Mouse (Mus musculus) G1E (cell line): ENCODE measurements around the gene Rcan1. TPM values are rescaled to one million over a fixed set of nuclear protein-coding genes. Genes with fewer than 3 reads are reported as not detected.
"Not testable (repeated sequence)": the region's sequence is repeated elsewhere in the genome, so short reads cannot be mapped to it uniquely, and the experiment has no call there.

Source experiments
- ATAC-seq: 2 replicates; pipeline ENCODE4 v1.8.0; 2016; ENCODE audit warnings: mild to moderate bottlenecking; ENCODE audit not compliant: insufficient number of reproducible peaks, poor library complexity, low FRiP score, severe bottlenecking; ENCODE audit errors: extremely low read depth
- DNase-seq: peaks from one replicate; pipeline ENCODE4 v3.0.0; 2012; ENCODE audit warnings: low spot score
- H3K27me3 ChIP-seq: 2 replicates; pipeline ENCODE4 v1.6.1; 2012; ENCODE audit warnings: mild to moderate bottlenecking, low read length, inconsistent platforms; ENCODE audit not compliant: insufficient read depth
- H3K36me3 ChIP-seq: replicated peaks from 2 replicates; pipeline ENCODE3; 2012; ENCODE audit warnings: mild to moderate bottlenecking, inconsistent platforms
- H3K4me1 ChIP-seq: 2 replicates; pipeline ENCODE4 v1.6.1; 2012; ENCODE audit warnings: low read depth, low read length, inconsistent platforms, mixed read lengths; ENCODE audit not compliant: insufficient read depth
- H3K4me3 ChIP-seq: 2 replicates; pipeline ENCODE4 v1.5.1; 2012; ENCODE audit warnings: low read depth, mild to moderate bottlenecking, inconsistent platforms, low read length, moderate library complexity, mixed read lengths
- H3K9me3 ChIP-seq: replicated peaks from 2 replicates; pipeline ENCODE4 v1.6.1; 2012; ENCODE audit warnings: inconsistent platforms
- CTCF ChIP-seq: IDR thresholded peaks from 2 replicates; pipeline ENCODE4 v1.5.1; 2012; ENCODE audit warnings: low read depth, low read length, inconsistent platforms, mixed read lengths
- GATA1 ChIP-seq: IDR thresholded peaks from 2 replicates; pipeline ENCODE4 v1.6.1; 2012; ENCODE audit warnings: borderline replicate concordance, low read length, inconsistent platforms, mixed read lengths
- GATA2 ChIP-seq: IDR thresholded peaks from 2 replicates; pipeline ENCODE4 v1.6.1; 2012; ENCODE audit warnings: low read depth, low read length, inconsistent platforms, borderline replicate concordance
- POLR2AphosphoS5 ChIP-seq: IDR thresholded peaks from 2 replicates; pipeline ENCODE4 v1.6.1; 2012; ENCODE audit warnings: low read depth, low read length, inconsistent platforms; ENCODE audit not compliant: insufficient replicate concordance
- TAL1 ChIP-seq: conservative IDR thresholded peaks from 2 replicates; pipeline ENCODE4 v1.6.1; 2012; ENCODE audit warnings: low read depth, low read length, inconsistent platforms, mixed read lengths
- polyA plus RNA-seq: library from polyadenylated mRNA; stranded (reverse); fragments of >175 nt; gene quantifications from 2 replicates; pipeline ENCODE4 v1.2.3, GENCODE M21; 2012
- total RNA-seq, 2 experiments: library from RNA; stranded (forward) in 1 of 2; stranded (reverse) in 1 of 2; fragments of 200-1000 nt in 1 of 2; fragments of >200 nt in 1 of 2; fragmentation: Nextera tagmentation in 1 of 2; gene quantifications; 2 replicates each; pipeline ENCODE4 v1.2.3; 2014 to 2017

Gene Rcan1
- total and polyA plus RNA-seq, 3 experiments, result 12.3 to 16.1 (median 14.2) TPM

DNA sequence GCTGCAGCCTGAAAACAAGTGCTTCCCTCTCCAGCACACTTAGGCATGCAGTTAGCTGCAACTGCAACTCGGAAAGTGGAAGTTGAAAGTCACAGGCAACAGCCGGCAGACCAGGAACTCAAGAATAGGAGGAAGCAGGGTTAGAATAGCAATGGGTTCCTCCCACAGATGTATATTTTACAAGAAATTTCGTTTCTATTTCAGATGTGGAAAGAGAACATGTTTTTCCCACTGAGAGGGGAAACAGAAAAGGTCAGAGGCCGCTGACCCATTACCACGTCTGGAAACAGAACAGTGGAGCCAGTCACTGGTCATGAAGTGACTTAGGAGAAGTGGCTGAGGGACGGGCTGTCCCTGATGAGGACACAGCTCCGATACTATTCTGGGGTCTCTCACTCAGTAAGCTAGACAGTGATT, 55.0 kb downstream of the Rcan1 start:
- Histone ChIP-seq H3K27me3 (no peaks in the 10 kb centered on the region), H3K9me3 (no peaks in the 10 kb centered on the region), H3K4me3 (no peak overlapping the region), H3K4me1 (peaks cover 19% of the 10 kb centered on the region), H3K36me3 (peaks cover 40% of the 10 kb centered on the region)
- TF ChIP-seq TAL1 (no peak), GATA2 (no peak), POLR2AphosphoS5 (no peak), CTCF (no peak), GATA1 (no peak)
- no peak; the same call in 1 of the 2 replicates for ATAC-seq
- DNase-seq, result peak; percentile 28

DNA sequence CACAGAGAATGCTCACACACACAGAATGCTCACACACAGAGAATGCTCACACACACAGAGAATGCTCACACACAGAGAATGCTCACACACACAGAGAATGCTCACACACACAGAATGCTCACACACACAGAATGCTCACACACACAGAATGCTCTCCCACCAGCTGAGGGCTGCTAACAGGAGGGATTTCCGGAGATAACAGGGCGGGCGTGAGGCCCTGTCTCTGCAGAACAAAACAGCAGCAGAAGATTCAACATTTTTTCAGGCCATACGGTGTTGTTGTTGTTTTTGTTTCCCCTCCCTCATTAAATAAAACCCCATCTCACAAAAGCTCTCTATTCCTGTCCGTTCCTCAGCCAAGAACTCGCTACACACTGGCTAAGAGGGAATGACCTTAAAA, 55.6 kb downstream of the Rcan1 start:
- Histone ChIP-seq H3K4me1 (peaks cover 19% of the 10 kb centered on the region), H3K36me3 (peaks cover 40% of the 10 kb centered on the region)
- not testable (repeated sequence) for H3K4me3 ChIP-seq, ATAC-seq, DNase-seq, H3K27me3 ChIP-seq, H3K9me3 ChIP-seq

DNA sequence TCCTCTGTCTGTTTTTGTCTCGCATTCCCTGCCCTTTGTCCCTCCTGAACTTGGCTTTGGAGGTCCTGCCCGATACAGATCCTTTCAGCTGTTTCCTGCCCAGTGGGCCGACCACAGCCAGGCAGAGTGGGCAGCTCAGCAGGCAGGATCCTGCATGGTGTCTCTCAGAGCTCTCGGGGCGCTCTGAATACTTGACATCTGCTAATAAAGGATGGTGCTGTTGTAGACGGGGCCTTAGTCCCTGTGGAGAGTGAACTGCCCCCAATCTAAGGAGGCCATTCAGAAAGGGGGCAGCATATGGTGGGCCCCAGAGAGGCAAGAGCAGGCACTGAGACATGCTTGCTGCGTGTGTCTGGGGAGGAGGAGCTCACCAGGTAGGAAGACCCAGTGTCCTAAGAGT, 57.8 kb downstream of the Rcan1 start:
- no peak for ATAC-seq
- Histone ChIP-seq H3K4me1 (peaks cover 17% of the 10 kb centered on the region), H3K9me3 (no peaks in the 10 kb centered on the region), H3K36me3 (peaks cover 40% of the 10 kb centered on the region), H3K27me3 (no peaks in the 10 kb centered on the region), H3K4me3 (no peak overlapping the region)
- DNase-seq, result no peak
- TF ChIP-seq GATA2, result no peak
- TF ChIP-seq CTCF, result no peak
- TF ChIP-seq POLR2AphosphoS5, result no peak
- TF ChIP-seq TAL1, result no peak
- TF ChIP-seq GATA1, result no peak

DNA sequence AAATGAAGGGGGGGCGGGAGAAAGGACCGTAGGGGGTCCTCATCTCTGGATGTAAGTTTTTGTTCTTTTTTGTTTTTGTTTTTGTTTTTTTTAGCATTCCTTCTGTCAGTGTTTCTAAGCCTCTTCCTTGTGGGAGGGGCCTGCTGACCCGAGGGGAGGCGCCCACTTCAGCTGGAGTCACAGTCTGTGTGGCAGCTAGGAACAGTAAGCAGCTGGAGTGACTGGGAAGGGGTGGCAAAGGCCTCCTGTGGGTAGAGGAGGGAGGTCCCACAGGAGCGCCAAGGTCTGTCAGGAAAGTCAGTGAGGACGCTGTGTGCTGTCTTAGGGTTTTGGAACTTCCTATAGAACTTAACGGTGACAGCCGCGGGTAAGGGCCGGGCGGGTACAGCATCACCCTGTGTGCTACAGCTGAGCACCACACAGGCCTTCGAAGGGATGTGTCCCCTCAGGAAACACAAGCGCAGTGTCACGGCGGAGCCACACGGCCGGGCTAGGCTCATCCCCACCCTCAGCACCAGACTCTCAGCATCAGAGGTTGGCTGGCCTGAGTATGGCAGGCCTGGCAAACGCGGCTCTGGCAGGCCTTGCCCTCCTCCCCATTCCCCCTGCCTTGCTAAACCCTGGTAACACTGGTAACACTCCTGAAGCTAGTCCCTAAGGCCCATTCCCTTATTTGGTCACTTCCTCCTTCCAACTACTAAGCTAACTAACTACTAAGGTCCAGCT, 58.5 kb downstream of the Rcan1 start:
- peaks cover 17% of the 10 kb centered on the region for H3K4me1 ChIP-seq
- H3K9me3 ChIP-seq, result no peaks in the 10 kb centered on the region
- no peak for DNase-seq
- no peaks in the 10 kb centered on the region for H3K27me3 ChIP-seq
- ATAC-seq, result no peak
- TF ChIP-seq TAL1 (no peak), POLR2AphosphoS5 (no peak), GATA2 (no peak), CTCF (no peak), GATA1 (no peak)
- H3K36me3 ChIP-seq, result peaks cover 37% of the 10 kb centered on the region
- H3K4me3 ChIP-seq, result no peak overlapping the region

DNA sequence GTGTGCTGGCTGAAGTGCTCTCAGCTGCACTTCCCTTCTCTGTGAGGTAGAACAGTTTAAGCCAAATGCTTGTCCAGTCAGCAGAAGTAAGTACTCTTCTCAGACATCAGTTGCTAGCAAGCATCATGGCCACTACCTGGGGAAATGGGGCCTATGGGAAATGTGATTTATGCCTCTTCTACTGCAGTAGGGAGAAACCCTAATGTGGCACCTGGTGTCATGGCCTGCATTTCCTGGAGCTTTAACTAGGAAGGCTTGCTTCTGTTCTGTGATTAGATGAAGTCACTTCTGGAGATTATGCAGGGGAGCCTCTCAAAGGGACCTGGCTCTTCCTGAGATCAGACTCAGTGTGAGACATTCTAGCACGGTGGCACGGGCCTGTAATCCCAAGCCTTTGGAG, 60.3 kb downstream of the Rcan1 start:
- TF ChIP-seq CTCF (no peak), GATA2 (no peak), TAL1 (no peak), POLR2AphosphoS5 (no peak), GATA1 (no peak)
- Histone ChIP-seq H3K27me3 (no peaks in the 10 kb centered on the region; the same call in 1 of the 2 replicates), H3K9me3 (no peaks in the 10 kb centered on the region), H3K4me3 (no peak overlapping the region), H3K4me1 (peaks cover 8% of the 10 kb centered on the region), H3K36me3 (peaks cover 35% of the 10 kb centered on the region)
- no peak for DNase-seq
- no peak for ATAC-seq

DNA sequence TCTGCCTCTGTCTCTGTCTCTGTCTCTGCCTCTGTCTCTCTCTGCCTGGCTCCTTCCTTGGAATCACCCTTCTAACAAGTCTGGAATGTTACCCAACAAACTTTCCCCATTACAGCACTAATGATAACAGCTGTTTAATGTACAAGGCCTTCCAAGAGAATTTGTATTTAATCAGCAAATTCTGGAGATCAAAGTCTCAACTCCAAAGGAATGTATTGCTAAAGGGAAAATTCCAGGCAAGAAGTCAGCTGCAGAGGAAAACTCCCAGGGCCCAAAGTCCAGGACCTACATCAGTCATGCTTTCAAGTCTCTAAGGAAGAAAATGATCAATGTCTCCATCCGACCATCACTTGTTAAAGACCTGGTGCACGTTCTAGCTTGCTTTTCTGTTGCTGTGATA, 62.8 kb downstream of the Rcan1 start:
- TF ChIP-seq GATA2, result no peak
- no peak for TF ChIP-seq POLR2AphosphoS5
- TF ChIP-seq TAL1, result no peak
- TF ChIP-seq GATA1, result no peak
- no peak for TF ChIP-seq CTCF
- Histone ChIP-seq H3K4me3 (no peak overlapping the region), H3K27me3 (peaks cover 2% of the 10 kb centered on the region; the same call in 1 of the 2 replicates), H3K9me3 (no peaks in the 10 kb centered on the region), H3K36me3 (peaks cover 33% of the 10 kb centered on the region), H3K4me1 (peaks cover 7% of the 10 kb centered on the region; the same call in 1 of the 2 replicates)
- DNase-seq (no peak), ATAC-seq (no peak)
